Mouse (Mus musculus) thymus, postnatal 25 days (tissue): ENCODE measurements around the gene Agl.

Source experiments
- DNase-seq: peaks from one replicate; pipeline ENCODE4 v3.0.0; 2022

Gene Agl

DNA sequence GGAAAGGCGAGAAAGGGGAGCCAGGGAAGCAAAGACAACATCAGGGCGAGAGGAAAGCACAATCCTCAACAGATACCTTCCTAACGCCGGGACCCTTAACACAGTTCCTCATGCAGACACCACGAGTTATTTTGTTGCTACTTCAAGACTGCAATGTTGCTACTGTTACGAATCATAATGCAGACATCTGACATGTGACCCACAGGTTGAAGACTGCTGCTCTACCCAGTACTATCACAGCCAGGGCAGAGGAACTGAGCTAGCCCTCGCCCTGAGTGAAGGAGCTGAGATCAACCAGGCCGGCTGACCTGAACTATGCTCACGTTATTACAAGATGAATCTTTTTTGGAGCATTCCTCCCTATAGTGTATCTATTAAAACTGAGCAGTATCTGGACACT, 67.0 kb downstream of the Agl start:
- DNase-seq, result no peak

GRCm38 (mm10) chr3:116740106-116740505, 67.9 kb downstream of the Agl start:
- DNase-seq, result no peak

DNA sequence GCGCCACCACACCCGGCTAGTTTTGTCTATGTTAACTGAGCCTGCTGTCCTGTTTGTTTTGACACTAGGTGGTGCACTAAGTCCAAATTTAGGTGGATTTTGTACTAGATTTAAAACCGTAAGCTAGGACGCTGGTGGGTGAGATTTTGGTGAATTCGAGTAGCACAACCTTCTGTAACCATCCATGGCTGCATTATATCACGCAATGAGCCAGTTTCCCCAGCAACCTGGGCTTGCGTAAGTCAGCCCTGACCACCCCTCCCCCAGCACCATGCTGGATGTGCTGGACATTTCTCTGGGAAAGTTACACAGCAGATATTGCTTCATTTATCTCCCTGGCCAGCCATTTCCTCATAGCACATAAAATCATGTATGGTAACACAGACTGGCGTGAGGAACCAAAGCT, 70.6 kb downstream of the Agl start:
- DNase-seq, result no peak

- no peak for DNase-seq
Observed at GRCm38 (mm10) chr3:116729483-116730174, 78.3 kb downstream of the Agl start.

DNA sequence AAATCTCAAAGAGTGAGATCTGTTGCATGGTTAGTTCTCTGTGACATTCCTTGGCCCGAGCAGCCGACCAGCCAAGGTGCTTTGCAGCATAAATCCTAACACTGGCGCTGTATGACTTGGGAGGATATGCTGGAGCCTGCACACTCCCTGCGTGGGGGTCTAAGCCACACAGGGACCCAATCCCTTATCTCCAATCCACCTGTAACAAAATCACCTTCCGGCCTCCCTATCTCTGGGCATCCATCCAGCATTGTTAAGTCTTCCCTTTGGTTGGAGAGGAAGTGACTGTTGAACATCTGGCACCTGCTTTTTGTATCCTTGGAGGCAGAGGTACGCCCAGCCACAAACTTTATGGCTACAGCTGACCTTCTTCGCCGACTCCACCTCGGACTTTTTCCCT, 81.2 kb downstream of the Agl start:
- no peak for DNase-seq

DNA sequence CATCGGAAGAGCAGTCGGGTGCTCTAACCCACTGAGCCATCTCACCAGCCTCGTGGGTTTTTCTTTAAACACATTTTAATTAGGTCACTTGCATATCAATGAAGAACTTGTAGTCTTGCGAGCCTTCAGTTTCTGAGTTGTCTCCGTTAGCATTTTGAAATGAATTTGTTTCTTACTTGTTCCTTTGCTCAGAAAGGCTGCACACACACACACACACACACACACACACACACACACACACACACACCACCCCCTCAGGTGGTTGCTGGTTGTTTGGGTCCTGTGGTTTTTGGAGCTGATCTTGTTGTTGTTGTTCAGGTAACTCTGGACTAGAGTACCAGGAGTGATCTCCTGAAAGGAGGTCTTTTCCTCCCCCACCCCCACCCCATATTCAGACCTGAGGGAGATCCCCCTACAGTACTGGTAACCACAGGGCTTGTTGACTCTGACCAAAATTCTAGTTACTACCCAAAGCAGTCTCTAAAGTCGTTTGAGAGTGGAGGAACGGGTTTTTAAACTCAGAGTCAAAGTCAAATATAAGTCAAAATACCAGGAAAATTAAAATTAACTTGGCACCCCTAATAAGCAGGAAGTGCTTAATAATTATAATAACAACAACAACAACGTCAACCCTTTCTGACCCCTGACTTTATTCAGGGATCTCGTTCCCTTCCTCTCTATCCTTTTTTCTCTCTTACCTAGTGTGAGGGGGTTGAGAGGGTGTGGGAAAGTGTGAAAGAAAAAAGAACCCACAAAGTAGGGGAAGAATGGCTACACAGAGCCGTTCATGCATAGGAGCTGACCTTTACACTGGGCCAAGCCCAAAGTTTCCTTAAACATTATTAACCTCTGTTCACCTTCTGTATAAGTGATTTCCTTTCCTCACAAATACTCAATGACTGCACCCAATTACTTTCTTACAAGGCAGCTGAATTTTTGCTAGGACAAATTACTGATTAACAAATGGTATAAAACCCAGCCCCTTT, 84.2 kb downstream of the Agl start:
- DNase-seq, result no peak

DNA sequence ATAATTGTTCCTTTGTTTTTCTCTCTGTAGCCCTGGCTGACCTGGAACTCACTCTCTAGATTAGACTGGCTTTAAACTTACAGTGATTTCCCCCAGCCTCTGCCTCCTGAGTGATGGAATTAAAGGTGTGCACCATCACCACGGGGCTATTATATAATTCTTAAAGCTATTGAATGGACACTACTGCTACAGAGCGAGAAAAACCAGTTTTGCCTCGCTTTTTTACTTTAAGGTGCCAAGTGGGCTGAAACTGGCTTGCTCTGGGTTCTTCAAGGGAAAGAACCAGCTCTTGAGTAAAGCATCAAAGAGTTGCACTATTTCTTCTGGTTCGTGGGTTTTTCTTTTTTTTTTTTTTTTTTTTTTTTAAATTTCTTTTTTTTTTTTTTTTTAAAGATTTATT, 85.0 kb downstream of the Agl start:
- no peak for DNase-seq

- DNase-seq, result no peak
Observed at GRCm38 (mm10) chr3:116718951-116719350, 89.0 kb downstream of the Agl start.

DNA sequence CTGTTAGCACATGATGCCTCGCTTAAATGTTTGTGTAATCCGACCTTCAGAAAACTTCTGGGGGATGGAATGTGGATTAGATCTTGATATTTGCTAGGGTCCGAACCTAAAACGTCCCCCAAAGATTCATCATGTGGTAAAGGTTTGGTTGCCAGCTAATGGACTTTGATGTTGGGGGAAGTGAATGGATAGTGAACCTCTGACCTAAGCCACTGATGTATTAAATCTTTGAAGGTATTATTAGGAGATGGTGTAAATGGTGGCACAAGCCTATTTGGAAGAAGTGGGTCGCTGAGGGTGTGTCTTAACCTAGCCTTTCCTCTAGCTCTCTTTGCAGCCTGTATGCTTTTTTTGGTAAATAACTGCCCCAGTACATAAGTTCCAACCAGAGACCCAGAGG, 94.9 kb downstream of the Agl start:
- no peak for DNase-seq

GRCm38 (mm10) chr3:116712436-116712881, 95.5 kb downstream of the Agl start, which contains the start of gene Slc35a3:
TSS of gene Slc35a3 (minus strand) at chr3:116712831.
- peak; percentile 6 for DNase-seq

DNA sequence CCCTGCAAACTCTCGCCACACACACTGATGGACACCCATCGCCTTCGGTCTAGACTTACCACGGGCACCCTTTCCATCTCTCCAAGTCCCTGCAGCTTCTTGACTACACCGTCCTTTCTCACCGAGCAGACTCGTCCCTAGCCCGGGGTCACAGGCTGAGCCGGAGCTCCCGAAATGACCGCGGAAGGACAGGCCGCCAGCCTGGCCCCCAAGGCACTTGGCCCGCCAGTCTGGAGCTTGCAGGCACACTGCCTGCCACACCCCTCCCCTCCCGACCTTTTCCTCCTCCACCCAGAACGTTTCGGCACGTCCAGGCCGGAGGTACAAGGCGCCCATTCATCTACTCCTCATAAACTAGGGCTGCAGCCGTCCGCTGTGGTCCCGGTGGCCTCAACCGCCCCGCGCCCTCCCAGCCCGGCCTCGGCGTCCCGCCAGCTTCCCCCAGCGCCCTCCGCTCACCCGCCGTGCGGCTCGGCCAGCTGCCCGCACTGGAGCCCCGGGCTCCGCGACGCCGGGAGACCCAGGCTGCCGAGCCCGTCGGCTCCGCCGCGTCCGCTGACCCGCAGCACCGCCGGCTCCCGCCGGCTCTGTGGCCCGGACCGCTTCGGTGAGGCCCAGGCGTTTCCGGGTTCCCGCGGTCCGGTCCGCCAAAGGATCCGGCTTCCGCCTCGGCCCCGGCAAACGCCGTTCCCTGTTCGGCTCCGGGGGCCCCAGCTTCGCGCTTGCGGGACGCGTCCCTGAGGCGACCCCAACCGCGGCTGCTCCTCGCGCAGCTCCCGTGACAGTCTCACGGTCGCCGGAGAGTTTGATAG, 96.1 kb downstream of the Agl start:
- peak; percentile 71 for DNase-seq

DNA sequence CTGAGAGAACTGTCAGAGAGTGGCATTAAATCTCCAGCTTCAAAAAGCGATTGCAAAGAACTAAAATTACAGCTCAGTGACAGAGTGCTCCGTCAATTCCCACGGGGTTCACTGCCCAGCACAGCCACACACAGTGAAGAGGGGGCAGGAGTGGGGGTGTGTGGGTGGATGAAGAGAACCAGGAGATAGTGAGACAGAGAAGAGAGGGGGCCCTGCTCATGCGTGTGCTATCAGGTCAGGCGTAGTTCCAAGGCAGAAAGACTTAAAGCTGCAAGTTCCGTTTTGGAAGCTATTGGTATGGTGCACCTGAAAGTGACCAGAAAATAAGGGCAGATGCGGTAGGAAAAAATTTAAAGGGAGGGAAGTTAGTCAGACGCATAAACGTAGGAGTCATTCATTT, 97.0 kb downstream of the Agl start:
- no peak for DNase-seq

- no peak for DNase-seq
Observed at GRCm38 (mm10) chr3:116705637-116706204, 102.2 kb downstream of the Agl start.

GRCm38 (mm10) chr3:116703835-116704234, 104.1 kb downstream of the Agl start:
- DNase-seq, result no peak

- DNase-seq, result no peak
Observed at GRCm38 (mm10) chr3:116702647-116703272, 105.2 kb downstream of the Agl start.

DNA sequence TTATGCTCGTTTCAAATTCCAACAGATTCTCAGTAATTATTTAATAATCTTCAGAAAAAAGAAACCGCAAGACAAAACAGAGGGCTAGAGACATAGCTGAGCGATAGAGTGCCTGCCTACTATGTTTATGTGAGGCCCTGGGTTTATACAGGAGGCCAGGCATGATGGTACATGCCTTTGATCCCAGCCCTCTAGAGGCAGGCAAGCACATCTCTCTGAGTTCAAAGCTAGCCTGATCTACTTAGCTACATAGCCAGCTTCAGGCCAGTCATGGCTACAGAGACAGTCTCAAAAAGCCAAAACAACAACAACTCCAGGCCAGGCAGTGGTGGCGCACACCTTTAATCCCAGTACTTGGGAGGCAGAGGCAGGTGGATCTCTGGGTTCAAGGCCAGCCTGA, 106.4 kb downstream of the Agl start:
- no peak for DNase-seq

GRCm38 (mm10) chr3:116698786-116699185, 109.2 kb downstream of the Agl start:
- DNase-seq, result no peak

- no peak for DNase-seq
Observed at GRCm38 (mm10) chr3:116695666-116695985, 112.3 kb downstream of the Agl start.

DNA sequence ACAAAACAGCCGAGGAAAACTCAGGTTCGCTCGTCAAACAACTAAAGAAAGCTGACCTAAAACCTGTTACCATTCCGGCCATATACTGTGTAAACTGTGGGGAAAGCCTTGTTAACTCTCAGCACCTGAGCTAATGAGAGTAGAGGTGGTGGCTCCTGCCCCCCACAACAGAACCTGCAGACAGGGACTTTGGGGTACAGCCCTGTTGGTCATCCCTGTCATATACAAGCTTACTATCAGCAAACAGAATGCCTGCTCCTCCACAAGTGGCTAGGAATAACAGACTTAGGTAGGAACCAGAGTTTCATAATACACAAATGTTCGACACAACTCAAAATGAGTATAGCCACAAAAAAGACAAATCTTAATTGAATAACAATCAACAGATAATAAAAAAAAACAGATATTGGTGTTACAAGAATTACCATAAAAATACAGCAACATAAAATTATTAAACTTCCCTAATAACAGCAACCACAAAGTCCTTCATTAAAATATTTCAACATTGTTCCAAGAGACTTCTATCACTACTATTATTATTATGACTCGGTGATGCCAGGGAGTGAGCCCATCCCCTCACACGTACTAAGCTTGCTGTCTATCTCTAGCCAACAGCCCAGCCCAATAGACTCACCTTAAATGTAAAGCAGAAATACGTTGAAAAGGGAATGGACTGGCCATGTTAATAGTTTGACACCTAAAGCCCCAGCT, 112.9 kb downstream of the Agl start:
- DNase-seq, result no peak

- no peak for DNase-seq
Observed at GRCm38 (mm10) chr3:116694312-116694711, 113.7 kb downstream of the Agl start.
